In genomic region chr5:130171956-130172601, GRCm38 (mm10) we compare ENCODE assay signal across 7 mouse cellular contexts. TPM values are rescaled to one million over a fixed set of nuclear protein-coding genes. Genes with fewer than 3 reads are reported as not detected.
DNase-seq lines count a peak whose midpoint lies in the region; ATAC-seq lines count a peak whose summit lies in the region.

No protein-coding gene starts in this region.

- WGBS in embryonic facial prominence, embryonic 14.5 days = under 1% methylated on average over 23 of the region's 46 CpGs
- under 1% methylated on average over 46 of the region's 46 CpGs for WGBS in heart, embryonic 11.5 days (ENCODE audit: insufficient replicate concordance)

- peak; percentile 84 for ATAC-seq in embryonic facial prominence, embryonic 14.5 days (ENCODE audit: low read depth)
- no peak; the same call in 1 of the 2 replicates for ATAC-seq in heart, embryonic 11.5 days (replicated peaks; ENCODE audit: insufficient number of reproducible peaks, low FRiP score, low TSS enrichment)

- no peaks in the 10 kb centered on the region for H3K9me3 ChIP-seq in embryonic facial prominence, embryonic 14.5 days (ENCODE audit: control insufficient read depth, low read length)
- no peaks in the 10 kb centered on the region for H3K9me3 ChIP-seq in heart, embryonic 11.5 days (replicated peaks; ENCODE audit: control insufficient read depth, low read length)

- peak overlapping the region; percentile 75 for H3K27ac ChIP-seq in embryonic facial prominence, embryonic 14.5 days (replicated peaks; ENCODE audit: low read depth, low read length)
- peak overlapping the region; percentile 97 for H3K27ac ChIP-seq in heart, embryonic 11.5 days (ENCODE audit: low read depth, low read length)

- peak overlapping the region; percentile 80 for H3K4me2 ChIP-seq in embryonic facial prominence, embryonic 14.5 days (ENCODE audit: low read depth, low read length)
- peak overlapping the region; percentile 77 for H3K4me2 ChIP-seq in heart, embryonic 11.5 days

- peak overlapping the region; percentile 91 for H3K9ac ChIP-seq in embryonic facial prominence, embryonic 14.5 days (ENCODE audit: low read depth, low read length)
- peak overlapping the region; percentile 77 for H3K9ac ChIP-seq in heart, embryonic 11.5 days (ENCODE audit: low read depth, low read length)

- DNase-seq in CD4-positive, CD25-positive, alpha-beta regulatory T cell, adult 2 months (ENCODE audit: low read depth, low spot score) = peak; percentile 58
- peak; percentile 73 for DNase-seq in MN1 (ENCODE audit: low spot score)
- DNase-seq in embryonic facial prominence, embryonic 14.5 days (ENCODE audit: low spot score) = peak; percentile 19
- DNase-seq in kidney, postnatal 10 days = peak; percentile 60
- peak; percentile 68 for DNase-seq in lung, postnatal 36 days
- DNase-seq in right cerebral cortex, postnatal 36 days (ENCODE audit: low spot score in 2 of 2) = peak; percentile 13 to 23

- H3K4me1 ChIP-seq in embryonic facial prominence, embryonic 14.5 days (ENCODE audit: control insufficient read depth, insufficient read depth, low read length) = peaks cover 12% of the 10 kb centered on the region
- H3K4me1 ChIP-seq in heart, embryonic 11.5 days (ENCODE audit: control insufficient read depth, insufficient read depth, low read length) = peaks cover 15% of the 10 kb centered on the region

- no peaks in the 10 kb centered on the region for H3K27me3 ChIP-seq in embryonic facial prominence, embryonic 14.5 days (replicated peaks; ENCODE audit: control insufficient read depth, insufficient read depth, low read length)
- no peaks in the 10 kb centered on the region for H3K27me3 ChIP-seq in heart, embryonic 11.5 days (ENCODE audit: control insufficient read depth, insufficient read depth, low read length)

- peak overlapping the region; percentile 87 for H3K4me3 ChIP-seq in embryonic facial prominence, embryonic 14.5 days (ENCODE audit: low read depth, low read length)
- peak overlapping the region; percentile 93 for H3K4me3 ChIP-seq in heart, embryonic 11.5 days (ENCODE audit: low read depth, low read length)

- no peaks in the 10 kb centered on the region for H3K36me3 ChIP-seq in embryonic facial prominence, embryonic 14.5 days (ENCODE audit: control insufficient read depth, insufficient read depth, low read length)
- H3K36me3 ChIP-seq in heart, embryonic 11.5 days (ENCODE audit: control insufficient read depth, insufficient read depth, low read length) = no peaks in the 10 kb centered on the region

RNA-seq across cellular contexts. Expression of gene Rabgef1, which starts 0.5 kb away (rescaled TPM):
- polyA plus RNA-seq in embryonic facial prominence, embryonic 14.5 days (2014; fragmentation: Nextera tagmentation; extraction: Ambion mirVana) = 22.5 and 24.4 TPM in 2 replicates
- polyA plus RNA-seq in heart, embryonic 11.5 days (2014; fragmentation: Nextera tagmentation; extraction: Ambion mirVana) = 20.8 and 22.0 TPM in 2 replicates

RNA-seq across cellular contexts. Expression of gene Kctd7, which starts 27.4 kb away (rescaled TPM):
- polyA plus RNA-seq in embryonic facial prominence, embryonic 14.5 days (2014; fragmentation: Nextera tagmentation; extraction: Ambion mirVana) = 5.8 and 6.5 TPM in 2 replicates
- 3.0 and 5.5 TPM in 2 replicates for polyA plus RNA-seq in heart, embryonic 11.5 days (2014; fragmentation: Nextera tagmentation; extraction: Ambion mirVana)

RNA-seq across cellular contexts. Expression of gene Tmem248, which starts 44.8 kb away (rescaled TPM):
- 40.6 and 44.7 TPM in 2 replicates for polyA plus RNA-seq in embryonic facial prominence, embryonic 14.5 days (2014; fragmentation: Nextera tagmentation; extraction: Ambion mirVana)
- polyA plus RNA-seq in heart, embryonic 11.5 days (2014; fragmentation: Nextera tagmentation; extraction: Ambion mirVana) = 32.1 and 33.8 TPM in 2 replicates

Comparison
In these comparisons a context has a peak if more than half of its experiments do, and no peak if none do; other contexts are left out.
1. DNase-seq: peak in every context shown above with its lines; median percentile 73 in MN1; 68 in lung, postnatal 36 days; 60 in kidney, postnatal 10 days; 58 in CD4-positive, CD25-positive, alpha-beta regulatory T cell, adult 2 months; 19 in embryonic facial prominence, embryonic 14.5 days; 18 in right cerebral cortex, postnatal 36 days.